Mouse (Mus musculus) right cerebral cortex, postnatal 25 days (tissue): ENCODE data around the gene Camta1.

Experiments used
- DNase-seq: peaks from one replicate; pipeline ENCODE4 v3.0.0; 2022

Gene Camta1

GRCm38 (mm10) chr4:151240465-151240864 lies 621.2 kb downstream of the Camta1 start:
- no peak for DNase-seq

GRCm38 (mm10) chr4:151238970-151239684 lies 622.5 kb downstream of the Camta1 start:
- DNase-seq: no peak

- no peak for DNase-seq
These were observed 624.2 kb downstream of the Camta1 start for GRCm38 (mm10) chr4:151237501-151237900.

GRCm38 (mm10) chr4:151234981-151235380 lies 626.7 kb downstream of the Camta1 start:
- no peak for DNase-seq

- no peak for DNase-seq
These were observed 629.6 kb downstream of the Camta1 start for GRCm38 (mm10) chr4:151232028-151232427.

- no peak for DNase-seq
These were observed 632.6 kb downstream of the Camta1 start for GRCm38 (mm10) chr4:151229073-151229472.

GRCm38 (mm10) chr4:151226496-151226895 lies 635.2 kb downstream of the Camta1 start:
- DNase-seq: no peak

- peak; percentile 70 for DNase-seq
These were observed 637.7 kb downstream of the Camta1 start for GRCm38 (mm10) chr4:151224017-151224416.

GRCm38 (mm10) chr4:151223263-151223996 lies 638.2 kb downstream of the Camta1 start:
- DNase-seq: no peak

- DNase-seq: no peak
These were observed 639.0 kb downstream of the Camta1 start for GRCm38 (mm10) chr4:151222635-151223034.

GRCm38 (mm10) chr4:151216553-151217292 lies 645.0 kb downstream of the Camta1 start:
- DNase-seq: no peak

GRCm38 (mm10) chr4:151215866-151216265 lies 645.8 kb downstream of the Camta1 start:
- no peak for DNase-seq

- no peak for DNase-seq
These were observed 646.5 kb downstream of the Camta1 start for GRCm38 (mm10) chr4:151215179-151215578.

- no peak for DNase-seq
These were observed 648.2 kb downstream of the Camta1 start for GRCm38 (mm10) chr4:151213475-151213874.

- no peak for DNase-seq
These were observed 649.7 kb downstream of the Camta1 start for GRCm38 (mm10) chr4:151211992-151212391.

GRCm38 (mm10) chr4:151207566-151207965 lies 654.1 kb downstream of the Camta1 start:
- no peak for DNase-seq

- no peak for DNase-seq
These were observed 658.8 kb downstream of the Camta1 start for GRCm38 (mm10) chr4:151202891-151203290.

GRCm38 (mm10) chr4:151200316-151200715 lies 661.4 kb downstream of the Camta1 start:
- DNase-seq: peak; percentile 82

GRCm38 (mm10) chr4:151195126-151195525 lies 666.5 kb downstream of the Camta1 start:
- DNase-seq: no peak

- no peak for DNase-seq
These were observed 667.0 kb downstream of the Camta1 start for GRCm38 (mm10) chr4:151194715-151195097.

- DNase-seq: no peak
These were observed 667.5 kb downstream of the Camta1 start for GRCm38 (mm10) chr4:151194030-151194714.

GRCm38 (mm10) chr4:151186447-151186846 lies 675.2 kb downstream of the Camta1 start:
- DNase-seq: no peak

- DNase-seq: no peak
These were observed 675.9 kb downstream of the Camta1 start for GRCm38 (mm10) chr4:151185750-151186149.
